Comparison of ENCODE assay signal across 22 mouse cellular contexts in genomic region chr7:76407930-76408557, GRCm38 (mm10).
A peak's percentile ranks its signal among the peaks of the same experiment; 100 is the strongest.
DNase-seq lines count a peak whose midpoint lies in the region; ATAC-seq and TF ChIP-seq lines count a peak whose summit lies in the region.
"Had no signal": no experiment of that assay in that cellular context is flagged by ENCODE, and none has a peak within 500 bp of the region (broad histone marks: within the 10 kb centered on the region; RNA-seq: fewer than 3 reads in every experiment).

No protein-coding gene starts in this region.

- TF ChIP-seq RAD21 in CH12.LX (IDR thresholded peaks at IDR 0.05; ENCODE audit: low read depth, low read length), result no peak

- 57% methylated on average over 4 of the region's 4 CpGs for WGBS in midbrain, embryonic 11.5 days
- 43% methylated on average over 4 of the region's 4 CpGs for WGBS in midbrain, embryonic 13.5 days
- 95% methylated on average over 4 of the region's 4 CpGs for WGBS in limb, embryonic 10.5 days

- no peaks in the 10 kb centered on the region for H3K36me3 ChIP-seq in midbrain, embryonic 11.5 days (ENCODE audit: control insufficient read depth, insufficient read depth, low read length)
- H3K36me3 ChIP-seq in midbrain, embryonic 13.5 days, result no peaks in the 10 kb centered on the region
- H3K36me3 ChIP-seq in CH12.LX (replicated peaks in 1 of 2; ENCODE audit: control insufficient read depth in 1 of 2, insufficient read depth in 1 of 2, low read length in 1 of 2), result no peaks in the 10 kb centered on the region
- H3K36me3 ChIP-seq in limb, embryonic 10.5 days, result no peaks in the 10 kb centered on the region
- H3K36me3 ChIP-seq: kidney, embryonic 15.5 days; limb, embryonic 12.5 days; liver, embryonic 13.5 days; stomach, embryonic 15.5 days had no signal

- no peaks in the 10 kb centered on the region for H3K9me3 ChIP-seq in midbrain, embryonic 11.5 days (ENCODE audit: control insufficient read depth, low read length)
- no peaks in the 10 kb centered on the region for H3K9me3 ChIP-seq in midbrain, embryonic 13.5 days
- no peaks in the 10 kb centered on the region for H3K9me3 ChIP-seq in CH12.LX (replicated peaks; ENCODE audit: low read length)
- H3K9me3 ChIP-seq in limb, embryonic 10.5 days (replicated peaks), result no peaks in the 10 kb centered on the region
- H3K9me3 ChIP-seq: kidney, embryonic 15.5 days; limb, embryonic 12.5 days; liver, embryonic 13.5 days; stomach, embryonic 15.5 days had no signal

- TF ChIP-seq CTCF in CH12.LX (conservative IDR thresholded peaks at IDR 0.05 in 1 of 2, IDR thresholded peaks at IDR 0.05 in 1 of 2; ENCODE audit: low read depth in 2 of 2, low read length in 2 of 2), result no peak

- no peak overlapping the region for H3K27ac ChIP-seq in midbrain, embryonic 11.5 days (ENCODE audit: low read depth, low read length)
- H3K27ac ChIP-seq in midbrain, embryonic 13.5 days, result no peak overlapping the region
- no peak overlapping the region for H3K27ac ChIP-seq in CH12.LX (ENCODE audit: insufficient read depth, low read depth)
- no peak overlapping the region for H3K27ac ChIP-seq in limb, embryonic 10.5 days
- H3K27ac ChIP-seq: hindbrain, postnatal 0 days; kidney, embryonic 15.5 days; limb, embryonic 12.5 days; liver, embryonic 13.5 days; macrophage; stomach, embryonic 15.5 days had no signal

- peak; percentile 48; the same call in 1 of the 2 replicates for ATAC-seq in midbrain, embryonic 11.5 days (ENCODE audit: low FRiP score)
- no peak for ATAC-seq in midbrain, embryonic 13.5 days
- peak; percentile 67; a peak in 3 of 4 replicates for ATAC-seq in hematopoietic stem cell, adult 5-6 weeks (replicated peaks in 1 of 2; ENCODE audit: insufficient read depth in 1 of 2, low FRiP score in 2 of 2, low TSS enrichment in 1 of 2, low read depth in 1 of 2, poor library complexity in 2 of 2, severe bottlenecking in 2 of 2)
- ATAC-seq: forebrain, embryonic 14.5 days; hindbrain, postnatal 0 days; intestine, postnatal 0 days; midbrain, embryonic 16.5 days had no signal

- no peak for TF ChIP-seq POLR2A in CH12.LX (IDR thresholded peaks at IDR 0.05; ENCODE audit: low read depth, low read length)

- H3K79me2 ChIP-seq in CH12.LX (replicated peaks; ENCODE audit: control insufficient read depth, extremely low read depth, insufficient read depth, poor library complexity, severe bottlenecking), result no peaks in the 10 kb centered on the region

- no peaks in the 10 kb centered on the region for H3K4me1 ChIP-seq in midbrain, embryonic 11.5 days (ENCODE audit: control insufficient read depth, insufficient read depth, low read length)
- peaks cover 6% of the 10 kb centered on the region; the same call in 1 of the 2 replicates for H3K4me1 ChIP-seq in midbrain, embryonic 13.5 days (replicated peaks)
- peaks cover 0 to 20% of the 10 kb centered on the region in 2 experiments; a peak in 2 of 4 replicates for H3K4me1 ChIP-seq in CH12.LX (ENCODE audit: control insufficient read depth in 1 of 2, insufficient read depth in 2 of 2)
- H3K4me1 ChIP-seq in limb, embryonic 10.5 days, result no peaks in the 10 kb centered on the region
- H3K4me1 ChIP-seq: kidney, embryonic 15.5 days; limb, embryonic 12.5 days; liver, embryonic 13.5 days; stomach, embryonic 15.5 days had no signal

- no peak overlapping the region for H3K9ac ChIP-seq in midbrain, embryonic 11.5 days (ENCODE audit: low read length)
- H3K9ac ChIP-seq in midbrain, embryonic 13.5 days (replicated peaks), result no peak overlapping the region
- H3K9ac ChIP-seq in CH12.LX (ENCODE audit: insufficient read depth, low read depth), result no peak overlapping the region
- H3K9ac ChIP-seq: kidney, embryonic 15.5 days; limb, embryonic 12.5 days; liver, embryonic 13.5 days; stomach, embryonic 15.5 days had no signal

- DNase-seq in midbrain, embryonic 11.5 days (ENCODE audit: low spot score, missing footprints), result peak; percentile 72
- peak; percentile 59 for DNase-seq in 416B (ENCODE audit: low read depth)
- DNase-seq in CH12.LX (ENCODE audit: extremely low read depth), result peak; percentile 54
- DNase-seq in lung, adult 18-20 months, result no peak
- no peak for DNase-seq in cerebellum, adult 8-10 months
- no peak for DNase-seq in limb, embryonic 10.5 days (ENCODE audit: low spot score)
- DNase-seq: adrenal gland, postnatal 10 days; cerebellum, adult 11-12 months; heart, postnatal 10 days; liver, embryonic 13.5 days had no signal

- H3K4me3 ChIP-seq in midbrain, embryonic 11.5 days (ENCODE audit: low read depth, low read length), result no peak overlapping the region
- H3K4me3 ChIP-seq in midbrain, embryonic 13.5 days (replicated peaks), result no peak overlapping the region
- no peak overlapping the region for H3K4me3 ChIP-seq in CH12.LX (replicated peaks in 1 of 3; ENCODE audit: low read depth in 2 of 3, low read length in 2 of 3, poor library complexity in 1 of 3)
- H3K4me3 ChIP-seq in limb, embryonic 10.5 days, result no peak overlapping the region
- H3K4me3 ChIP-seq: erythroblast, embryonic 14.5 days; kidney, embryonic 15.5 days; limb, embryonic 12.5 days; liver, embryonic 13.5 days; stomach, embryonic 15.5 days had no signal

- H3K4me2 ChIP-seq in midbrain, embryonic 11.5 days, result no peak overlapping the region
- H3K4me2 ChIP-seq in midbrain, embryonic 13.5 days (replicated peaks), result no peak overlapping the region
- H3K4me2 ChIP-seq in CH12.LX (ENCODE audit: insufficient read depth, low read depth, poor library complexity, severe bottlenecking), result no peak overlapping the region
- H3K4me2 ChIP-seq: heart, embryonic 11.5 days; kidney, embryonic 15.5 days; limb, embryonic 12.5 days; liver, embryonic 13.5 days; stomach, embryonic 15.5 days had no signal

- in situ Hi-C loops in CH12.LX (cut with MboI; ENCODE audit: low pct_ligation_motif_present, low pct_unique_long_range_greater_than_20kb, low sequenced_read_pairs), result no loop called here

- dilution Hi-C loops in CH12.LX (cut with MboI; ENCODE audit: extremely low pct_ligation_motif_present, extremely low pct_unique_long_range_greater_than_20kb, low sequenced_read_pairs), result no loop called here

- TF ChIP-seq EP300 in CH12.LX (IDR thresholded peaks at IDR 0.05; ENCODE audit: low read length), result no peak

- no peaks in the 10 kb centered on the region for H3K27me3 ChIP-seq in midbrain, embryonic 11.5 days (ENCODE audit: control insufficient read depth, insufficient read depth, low read length)
- 0 out of 2 replicates have a peak, but pooled peaks cover 2% of the 10 kb centered on the region for H3K27me3 ChIP-seq in midbrain, embryonic 13.5 days
- H3K27me3 ChIP-seq in CH12.LX (replicated peaks), result peaks cover 2% of the 10 kb centered on the region
- no peaks in the 10 kb centered on the region for H3K27me3 ChIP-seq in limb, embryonic 10.5 days (ENCODE audit: low read depth, poor library complexity, severe bottlenecking)
- H3K27me3 ChIP-seq: kidney, embryonic 15.5 days; liver, embryonic 13.5 days; stomach, embryonic 15.5 days had no signal

TF ChIP-seq in CH12.LX, 34 proteins besides CTCF, POLR2A, EP300 and RAD21:
- TF ChIP-seq ZC3H11A (IDR thresholded peaks at IDR 0.05; ENCODE audit: low read depth, low read length) (no peak), ETS1 (conservative IDR thresholded peaks at IDR 0.05; ENCODE audit: low read depth, low read length) (peak; percentile 36), JUN (IDR thresholded peaks at IDR 0.05; ENCODE audit: insufficient read depth, low read depth, low read length) (no peak), IRF4 (IDR thresholded peaks at IDR 0.05; ENCODE audit: low read depth, low read length) (no peak), TCF12 (IDR thresholded peaks at IDR 0.05; ENCODE audit: low read depth, low read length) (0 out of 2 replicates have a peak, but pooled peaks have one; percentile 22), NRF1 (IDR thresholded peaks at IDR 0.05; ENCODE audit: low read depth, low read length) (no peak), MEF2A (IDR thresholded peaks at IDR 0.05; ENCODE audit: borderline replicate concordance, low read depth, low read length) (0 out of 2 replicates have a peak, but pooled peaks have one; percentile 14), CHD1 (IDR thresholded peaks at IDR 0.05; ENCODE audit: low read depth, low read length) (no peak), POLR2AphosphoS2 (IDR thresholded peaks at IDR 0.05; ENCODE audit: low read depth, low read length) (no peak), E2F4 (IDR thresholded peaks at IDR 0.05; ENCODE audit: insufficient replicate concordance, low read depth, low read length) (no peak), RCOR1 (conservative IDR thresholded peaks at IDR 0.05; ENCODE audit: low read depth, low read length) (no peak), MXI1 (IDR thresholded peaks at IDR 0.05; ENCODE audit: low read depth, low read length) (no peak), HCFC1 (IDR thresholded peaks at IDR 0.05; ENCODE audit: low read depth, low read length) (no peak), BHLHE40 (IDR thresholded peaks at IDR 0.05; ENCODE audit: low read depth, low read length) (peak; percentile 20; the same call in 1 of the 2 replicates)

Comparison
In these comparisons a context has a peak if more than half of its experiments do, and no peak if none do; other contexts are left out.
1. DNase-seq: peak in midbrain, embryonic 11.5 days (single experiment), 416B (single experiment) and CH12.LX (single experiment); none in lung, adult 18-20 months (0 of 2), cerebellum, adult 8-10 months (single experiment) and limb, embryonic 10.5 days (single experiment).